Mouse (Mus musculus): ENCODE measurements at regions not wholly inside any gene's neighbourhood (a gene's known extent, or its start where the extent isn't known, plus 50 kb on each side); places are given as distances from the start of the nearest gene placed in this dataset.
A peak's percentile ranks its signal among the peaks of the same experiment; 100 is the strongest.

- Histone ChIP-seq H3K4me2 (ENCODE audit: low read depth, low read length) (no peak overlapping the region), H3K4me1 (ENCODE audit: control insufficient read depth, low read depth, low read length) (no peaks in the 10 kb centered on the region), H3K27me3 (ENCODE audit: control insufficient read depth, insufficient read depth, low read depth, low read length) (no peaks in the 10 kb centered on the region), H3K4me3 (ENCODE audit: low read depth, low read length) (no peak overlapping the region), H3K36me3 (ENCODE audit: control insufficient read depth, insufficient read depth) (no peaks in the 10 kb centered on the region), H3K9ac (ENCODE audit: low read depth, low read length) (no peak overlapping the region), H3K27ac (ENCODE audit: low read length) (no peak overlapping the region), H3K9me3 (replicated peaks; ENCODE audit: control insufficient read depth, low read length) (no peaks in the 10 kb centered on the region)
- WGBS (ENCODE audit: insufficient replicate concordance): 53% methylated on average over 11 of the region's 11 CpGs
- ATAC-seq (ENCODE audit: low read depth): no peak
Observed at GRCm38 (mm10) chr3:41462953-41463644, 92.4 kb upstream of the Jade1 start.

GRCm38 (mm10) chr3:41460131-41460530, 95.4 kb upstream of the Jade1 start:
- no peak overlapping the region for H3K9ac ChIP-seq (ENCODE audit: low read depth, low read length)
- no peak overlapping the region for H3K4me2 ChIP-seq (ENCODE audit: low read depth, low read length)
- no peaks in the 10 kb centered on the region for H3K27me3 ChIP-seq (ENCODE audit: control insufficient read depth, insufficient read depth, low read depth, low read length)
- 60% methylated on average over 4 of the region's 4 CpGs for WGBS (ENCODE audit: insufficient replicate concordance)
- ATAC-seq (ENCODE audit: low read depth): no peak
- H3K4me3 ChIP-seq (ENCODE audit: low read depth, low read length): no peak overlapping the region
- no peaks in the 10 kb centered on the region for H3K4me1 ChIP-seq (ENCODE audit: control insufficient read depth, low read depth, low read length)
- no peak overlapping the region for H3K27ac ChIP-seq (ENCODE audit: low read length)
- no peaks in the 10 kb centered on the region for H3K36me3 ChIP-seq (ENCODE audit: control insufficient read depth, insufficient read depth)
- no peaks in the 10 kb centered on the region for H3K9me3 ChIP-seq (replicated peaks; ENCODE audit: control insufficient read depth, low read length)

- H3K4me1 ChIP-seq (ENCODE audit: control insufficient read depth, low read depth, low read length): no peaks in the 10 kb centered on the region
- no peak for ATAC-seq (ENCODE audit: low read depth)
- WGBS (ENCODE audit: insufficient replicate concordance): 78% methylated on average over 6 of the region's 6 CpGs
- no peak overlapping the region for H3K27ac ChIP-seq (ENCODE audit: low read length)
- H3K4me2 ChIP-seq (ENCODE audit: low read depth, low read length): no peak overlapping the region
- H3K4me3 ChIP-seq (ENCODE audit: low read depth, low read length): no peak overlapping the region
- no peaks in the 10 kb centered on the region for H3K27me3 ChIP-seq (ENCODE audit: control insufficient read depth, insufficient read depth, low read depth, low read length)
- H3K9me3 ChIP-seq (replicated peaks; ENCODE audit: control insufficient read depth, low read length): no peaks in the 10 kb centered on the region
- H3K9ac ChIP-seq (ENCODE audit: low read depth, low read length): no peak overlapping the region
- H3K36me3 ChIP-seq (ENCODE audit: control insufficient read depth, insufficient read depth): no peaks in the 10 kb centered on the region
Observed at GRCm38 (mm10) chr3:41458156-41458555, 97.4 kb upstream of the Jade1 start.

GRCm38 (mm10) chr3:41453525-41453924, 102.0 kb upstream of the Jade1 start:
- H3K9me3 ChIP-seq (replicated peaks; ENCODE audit: control insufficient read depth, low read length): no peaks in the 10 kb centered on the region
- H3K4me1 ChIP-seq (ENCODE audit: control insufficient read depth, low read depth, low read length): no peaks in the 10 kb centered on the region
- H3K36me3 ChIP-seq (ENCODE audit: control insufficient read depth, insufficient read depth): no peaks in the 10 kb centered on the region
- ATAC-seq (ENCODE audit: low read depth): no peak
- H3K4me2 ChIP-seq (ENCODE audit: low read depth, low read length): no peak overlapping the region
- H3K27me3 ChIP-seq (ENCODE audit: control insufficient read depth, insufficient read depth, low read depth, low read length): no peaks in the 10 kb centered on the region
- H3K9ac ChIP-seq (ENCODE audit: low read depth, low read length): no peak overlapping the region
- no peak overlapping the region for H3K27ac ChIP-seq (ENCODE audit: low read length)
- 52% methylated on average over 3 of the region's 3 CpGs for WGBS (ENCODE audit: insufficient replicate concordance)
- H3K4me3 ChIP-seq (ENCODE audit: low read depth, low read length): no peak overlapping the region

GRCm38 (mm10) chr3:41452716-41453090, 102.8 kb upstream of the Jade1 start:
- H3K9me3 ChIP-seq (replicated peaks; ENCODE audit: control insufficient read depth, low read length): no peaks in the 10 kb centered on the region
- WGBS (ENCODE audit: insufficient replicate concordance): 51% methylated on average over 3 of the region's 3 CpGs
- ATAC-seq (ENCODE audit: low read depth): no peak
- H3K9ac ChIP-seq (ENCODE audit: low read depth, low read length): no peak overlapping the region
- no peaks in the 10 kb centered on the region for H3K36me3 ChIP-seq (ENCODE audit: control insufficient read depth, insufficient read depth)
- H3K27me3 ChIP-seq (ENCODE audit: control insufficient read depth, insufficient read depth, low read depth, low read length): no peaks in the 10 kb centered on the region
- no peak overlapping the region for H3K4me2 ChIP-seq (ENCODE audit: low read depth, low read length)
- H3K4me3 ChIP-seq (ENCODE audit: low read depth, low read length): no peak overlapping the region
- no peak overlapping the region for H3K27ac ChIP-seq (ENCODE audit: low read length)
- no peaks in the 10 kb centered on the region for H3K4me1 ChIP-seq (ENCODE audit: control insufficient read depth, low read depth, low read length)

- 40% methylated on average over 3 of the region's 3 CpGs for WGBS (ENCODE audit: insufficient replicate concordance)
- Histone ChIP-seq H3K27ac (ENCODE audit: low read length) (no peak overlapping the region), H3K36me3 (ENCODE audit: control insufficient read depth, insufficient read depth) (no peaks in the 10 kb centered on the region), H3K4me1 (ENCODE audit: control insufficient read depth, low read depth, low read length) (no peaks in the 10 kb centered on the region), H3K4me2 (ENCODE audit: low read depth, low read length) (no peak overlapping the region), H3K9me3 (replicated peaks; ENCODE audit: control insufficient read depth, low read length) (no peaks in the 10 kb centered on the region), H3K4me3 (ENCODE audit: low read depth, low read length) (no peak overlapping the region), H3K27me3 (ENCODE audit: control insufficient read depth, insufficient read depth, low read depth, low read length) (no peaks in the 10 kb centered on the region), H3K9ac (ENCODE audit: low read depth, low read length) (no peak overlapping the region)
- ATAC-seq (ENCODE audit: low read depth): peak; percentile 43; the same call in 1 of the 2 replicates
Observed at GRCm38 (mm10) chr3:41452020-41452715, 103.4 kb upstream of the Jade1 start.

- H3K36me3 ChIP-seq (ENCODE audit: control insufficient read depth, insufficient read depth): no peaks in the 10 kb centered on the region
- H3K4me3 ChIP-seq (ENCODE audit: low read depth, low read length): no peak overlapping the region
- H3K9me3 ChIP-seq (replicated peaks; ENCODE audit: control insufficient read depth, low read length): no peaks in the 10 kb centered on the region
- H3K27me3 ChIP-seq (ENCODE audit: control insufficient read depth, insufficient read depth, low read depth, low read length): no peaks in the 10 kb centered on the region
- no peak overlapping the region for H3K4me2 ChIP-seq (ENCODE audit: low read depth, low read length)
- no peak overlapping the region for H3K27ac ChIP-seq (ENCODE audit: low read length)
- WGBS (ENCODE audit: insufficient replicate concordance): 48% methylated on average over 1 of the region's 1 CpGs
- H3K4me1 ChIP-seq (ENCODE audit: control insufficient read depth, low read depth, low read length): no peaks in the 10 kb centered on the region
- H3K9ac ChIP-seq (ENCODE audit: low read depth, low read length): no peak overlapping the region
- no peak for ATAC-seq (ENCODE audit: low read depth)
Observed at GRCm38 (mm10) chr3:41450696-41451095, 104.8 kb upstream of the Jade1 start.

- no peak for ATAC-seq (ENCODE audit: low read depth)
- Histone ChIP-seq H3K4me3 (ENCODE audit: low read depth, low read length) (no peak overlapping the region), H3K27ac (ENCODE audit: low read length) (no peak overlapping the region), H3K4me2 (ENCODE audit: low read depth, low read length) (no peak overlapping the region), H3K27me3 (ENCODE audit: control insufficient read depth, insufficient read depth, low read depth, low read length) (no peaks in the 10 kb centered on the region), H3K4me1 (ENCODE audit: control insufficient read depth, low read depth, low read length) (no peaks in the 10 kb centered on the region), H3K9me3 (replicated peaks; ENCODE audit: control insufficient read depth, low read length) (no peaks in the 10 kb centered on the region), H3K9ac (ENCODE audit: low read depth, low read length) (no peak overlapping the region), H3K36me3 (ENCODE audit: control insufficient read depth, insufficient read depth) (no peaks in the 10 kb centered on the region)
- WGBS (ENCODE audit: insufficient replicate concordance): 79% methylated on average over 9 of the region's 9 CpGs
Observed at GRCm38 (mm10) chr3:41444243-41444753, 111.2 kb upstream of the Jade1 start.

- no peak for ATAC-seq (ENCODE audit: low read depth)
- H3K9me3 ChIP-seq (replicated peaks; ENCODE audit: control insufficient read depth, low read length): no peaks in the 10 kb centered on the region
- 73% methylated on average over 8 of the region's 8 CpGs for WGBS (ENCODE audit: insufficient replicate concordance)
- H3K4me3 ChIP-seq (ENCODE audit: low read depth, low read length): no peak overlapping the region
- no peaks in the 10 kb centered on the region for H3K4me1 ChIP-seq (ENCODE audit: control insufficient read depth, low read depth, low read length)
- H3K27me3 ChIP-seq (ENCODE audit: control insufficient read depth, insufficient read depth, low read depth, low read length): no peaks in the 10 kb centered on the region
- no peaks in the 10 kb centered on the region for H3K36me3 ChIP-seq (ENCODE audit: control insufficient read depth, insufficient read depth)
- no peak overlapping the region for H3K4me2 ChIP-seq (ENCODE audit: low read depth, low read length)
- H3K27ac ChIP-seq (ENCODE audit: low read length): no peak overlapping the region
- no peak overlapping the region for H3K9ac ChIP-seq (ENCODE audit: low read depth, low read length)
Observed at GRCm38 (mm10) chr3:41436238-41436637, 119.3 kb upstream of the Jade1 start.

Data from liver, embryonic 16.5 days (tissue).